Mouse (Mus musculus) midbrain, embryonic 12.5 days (tissue): ENCODE data around the gene Wdr62. TPM values are rescaled to one million over a fixed set of nuclear protein-coding genes. Genes with fewer than 3 reads are reported as not detected.
A peak's percentile ranks its signal among the peaks of the same experiment; 100 is the strongest.

ENCODE experiments used
- ATAC-seq: fragments of 200-750 bp; cut with Nextera tagmentation; 2 replicates; pipeline ENCODE4 v1.8.0; 2017; ENCODE audit warnings: low read depth, moderate TSS enrichment, moderate library complexity; ENCODE audit not compliant: low FRiP score
- H3K27ac ChIP-seq: fragments of 300-500 bp; sonication (generic); replicated peaks from 2 replicates; pipeline ENCODE4 v1.5.1; 2016; ENCODE audit warnings: mild to moderate bottlenecking
- H3K27me3 ChIP-seq: fragments of 300-500 bp; sonication (generic); 2 replicates; pipeline ENCODE4 v1.6.1; 2016; ENCODE audit warnings: mild to moderate bottlenecking
- H3K36me3 ChIP-seq: fragments of 300-500 bp; sonication (generic); 2 replicates; pipeline ENCODE4 v1.6.1; 2016
- H3K4me1 ChIP-seq: fragments of 300-500 bp; sonication (generic); 2 replicates; pipeline ENCODE4 v1.6.1; 2016
- H3K4me2 ChIP-seq: fragments of 300-500 bp; sonication (generic); replicated peaks from 2 replicates; pipeline ENCODE4 v1.6.1; 2016; ENCODE audit warnings: mild to moderate bottlenecking, moderate library complexity
- H3K4me3 ChIP-seq: fragments of 300-500 bp; sonication (generic); 2 replicates; pipeline ENCODE4 v1.5.1; 2016; ENCODE audit warnings: mild to moderate bottlenecking
- H3K9ac ChIP-seq: fragments of 300-500 bp; sonication (generic); replicated peaks from 2 replicates; pipeline ENCODE4 v1.6.1; 2016; ENCODE audit warnings: mild to moderate bottlenecking, moderate library complexity
- H3K9me3 ChIP-seq: fragments of 300-500 bp; sonication (generic); 2 replicates; pipeline ENCODE4 v1.6.1; 2016; ENCODE audit warnings: mild to moderate bottlenecking
- WGBS: fragments of 180-500 bp; shearing (Covaris S2); methylation state at CpG from one replicate; pipeline ENCODE4 v1.1.7; 2016; 5-methylcytosine and 5-hydroxymethylcytosine counted together
- polyA plus RNA-seq: library from polyadenylated mRNA; unstranded; fragments of >200 nt; fragmentation: Nextera tagmentation; extraction: Ambion mirVana; gene quantifications from 2 replicates; pipeline ENCODE4 v1.2.1, GENCODE M21; 2016

Wdr62 gene
- polyA plus RNA-seq, 1 experiment from 2014 or later, result 11.3 TPM

GRCm38 (mm10) chr7:30235091-30235490 lies 45.1 kb downstream of the Wdr62 start:
- Histone ChIP-seq H3K4me3 (no peak overlapping the region), H3K9me3 (no peaks in the 10 kb centered on the region), H3K27ac (no peak overlapping the region), H3K4me1 (peaks cover 17% of the 10 kb centered on the region), H3K36me3 (peaks cover 26% of the 10 kb centered on the region), H3K27me3 (no peaks in the 10 kb centered on the region), H3K9ac (no peak overlapping the region), H3K4me2 (no peak overlapping the region)
- ATAC-seq, result no peak
- 90% methylated on average over 8 of the region's 8 CpGs for WGBS

- 96% methylated on average over 15 of the region's 15 CpGs for WGBS
- H3K9me3 ChIP-seq, result no peaks in the 10 kb centered on the region
- peaks cover 25% of the 10 kb centered on the region for H3K36me3 ChIP-seq
- peaks cover 17% of the 10 kb centered on the region for H3K4me1 ChIP-seq
- H3K27me3 ChIP-seq, result no peaks in the 10 kb centered on the region
- no peak overlapping the region for H3K4me2 ChIP-seq
- no peak for ATAC-seq
- H3K27ac ChIP-seq, result no peak overlapping the region
- H3K4me3 ChIP-seq, result no peak overlapping the region
- no peak overlapping the region for H3K9ac ChIP-seq
Measured at GRCm38 (mm10) chr7:30234276-30234858, 45.9 kb downstream of the Wdr62 start.

DNA sequence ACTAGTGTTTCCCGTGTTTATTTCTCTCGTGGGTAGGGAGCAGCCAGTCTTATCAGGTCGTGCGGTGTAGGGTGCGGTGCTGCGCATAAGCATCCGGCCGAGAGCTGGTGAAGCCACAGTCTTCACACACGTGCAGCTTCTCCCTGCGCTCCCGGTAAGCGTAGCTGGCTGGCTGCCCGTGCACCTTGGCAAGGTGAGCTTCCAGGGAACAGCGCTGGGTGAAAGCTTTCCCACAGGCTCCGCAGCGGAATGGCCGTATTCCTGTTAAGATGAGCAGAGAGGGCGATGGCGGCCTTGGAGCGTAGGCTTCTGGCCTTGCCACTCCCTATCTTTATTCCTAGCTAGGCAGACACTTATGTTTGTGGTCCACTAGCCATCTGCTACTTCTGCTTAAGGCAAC lies 46.8 kb downstream of the Wdr62 start:
- peaks cover 25% of the 10 kb centered on the region for H3K36me3 ChIP-seq
- no peak for ATAC-seq
- 90% methylated on average over 20 of the region's 20 CpGs for WGBS
- H3K4me2 ChIP-seq, result peak overlapping the region; percentile 70
- H3K27ac ChIP-seq, result no peak overlapping the region
- H3K9ac ChIP-seq, result no peak overlapping the region; the same call in 1 of the 2 replicates
- peak overlapping the region; percentile 74; the same call in 1 of the 2 replicates for H3K4me3 ChIP-seq
- H3K27me3 ChIP-seq, result no peaks in the 10 kb centered on the region
- peaks cover 17% of the 10 kb centered on the region for H3K4me1 ChIP-seq
- H3K9me3 ChIP-seq, result no peaks in the 10 kb centered on the region

DNA sequence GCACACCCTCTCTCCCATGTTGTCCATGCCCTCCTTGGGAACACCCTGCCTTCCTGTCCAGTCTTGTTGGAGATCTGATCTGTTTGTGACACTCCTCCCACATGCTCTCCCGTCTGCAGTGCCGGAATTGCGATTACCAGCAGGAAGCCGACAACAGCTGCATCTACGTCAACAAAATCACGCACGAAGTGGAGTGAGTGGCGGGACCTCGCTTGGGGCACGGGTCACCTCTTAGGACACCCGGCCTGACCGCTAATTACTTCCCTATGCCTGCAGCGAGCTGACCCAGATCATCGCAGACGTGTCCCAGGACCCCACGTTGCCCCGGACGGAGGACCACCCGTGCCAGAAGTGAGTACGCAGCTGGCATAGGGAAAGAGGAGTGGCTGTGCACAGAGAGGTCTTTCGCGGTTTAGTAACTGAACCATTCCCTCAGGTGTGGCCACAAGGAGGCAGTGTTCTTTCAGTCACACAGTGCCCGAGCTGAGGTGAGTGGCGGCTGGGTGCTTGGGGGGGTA lies 47.5 kb downstream of the Wdr62 start:
- H3K36me3 ChIP-seq, result peaks cover 32% of the 10 kb centered on the region
- no peaks in the 10 kb centered on the region for H3K9me3 ChIP-seq
- peak overlapping the region; percentile 80 for H3K9ac ChIP-seq
- no peaks in the 10 kb centered on the region for H3K27me3 ChIP-seq
- peak overlapping the region; percentile 70 for H3K4me2 ChIP-seq
- ATAC-seq, result peak; percentile 27
- H3K4me1 ChIP-seq, result peaks cover 17% of the 10 kb centered on the region
- 9% methylated on average over 24 of the region's 24 CpGs for WGBS
- H3K4me3 ChIP-seq, result peak overlapping the region; percentile 74
- peak overlapping the region; percentile 97 for H3K27ac ChIP-seq

DNA sequence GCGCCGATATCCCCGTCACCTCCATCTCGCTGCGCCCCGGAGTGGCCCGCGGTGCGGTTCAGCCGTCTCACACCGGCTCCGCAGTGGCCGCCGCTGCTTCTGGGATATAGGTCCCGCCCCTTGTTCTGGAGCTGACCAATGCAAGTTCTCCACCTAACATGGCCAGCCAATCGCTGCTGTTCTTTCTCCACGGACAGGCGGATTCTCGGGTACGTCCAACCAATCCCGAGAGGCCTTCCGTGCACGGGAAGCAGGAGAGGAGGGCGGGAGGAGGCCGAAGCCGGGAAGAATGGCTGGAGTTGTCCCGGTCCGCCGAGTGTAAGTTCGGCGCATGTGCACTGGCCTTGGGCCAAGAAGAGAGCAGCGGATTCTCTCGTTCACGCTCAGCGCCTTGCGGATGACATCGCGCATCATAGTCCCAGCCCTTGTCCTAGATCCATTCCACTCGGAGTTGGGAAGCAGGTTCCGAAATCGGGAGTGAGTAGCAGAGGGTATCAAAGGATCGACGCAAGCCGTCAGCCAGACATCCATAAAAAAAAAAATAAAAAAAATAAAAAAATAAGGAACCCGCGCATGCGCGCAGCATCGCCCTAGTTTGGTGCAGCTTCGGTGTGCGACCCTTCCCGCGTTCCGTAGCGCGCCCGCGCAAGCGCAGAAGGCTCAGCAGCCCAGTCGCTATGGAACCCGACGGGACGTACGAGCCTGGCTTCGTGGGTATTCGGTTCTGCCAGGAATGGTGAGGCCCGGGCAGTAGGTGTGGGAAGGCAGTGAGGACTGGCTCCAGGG lies 48.4 kb downstream of the Wdr62 start, which contains the start of the genes Polr2i and Tbcb:
Gene Polr2i, plus strand, starts transcription at position 280 of the 786 bp plus-strand sequence.
Gene Tbcb, minus strand, starts transcription at position 604 of the 786 bp plus-strand sequence.
- Histone ChIP-seq H3K9ac (peak within 1 kb of the TSS; percentile 80), H3K4me3 (peak within 1 kb of the TSS; percentile 74), H3K27ac (peak within 1 kb of the TSS; percentile 97), H3K27me3 (no peaks in the 10 kb centered on the region), H3K4me2 (peak within 1 kb of the TSS; percentile 70), H3K4me1 (peaks cover 17% of the 10 kb centered on the region), H3K9me3 (no peaks in the 10 kb centered on the region), H3K36me3 (peaks cover 40% of the 10 kb centered on the region)
- WGBS, result under 1% methylated on average over 67 of the region's 67 CpGs
- peak; percentile 94 for ATAC-seq

DNA sequence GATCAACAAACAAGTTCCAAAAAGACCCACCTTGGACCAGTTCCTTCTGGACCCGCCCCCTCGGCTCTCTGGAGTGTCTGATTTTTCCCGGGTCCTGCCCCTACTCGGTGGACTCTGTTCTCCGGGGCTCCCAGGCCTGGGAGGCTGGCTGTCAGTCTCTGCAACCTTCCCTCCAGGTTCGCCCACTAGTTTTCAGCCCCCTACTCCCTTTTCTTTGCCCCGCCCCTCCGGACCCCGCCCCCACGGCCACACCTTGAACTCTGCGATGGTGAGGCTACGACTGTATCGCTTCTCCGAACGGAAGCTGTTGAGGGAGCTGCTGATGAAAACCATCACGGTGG lies 48.9 kb downstream of the Wdr62 start:
- WGBS, result 0% methylated on average over 16 of the region's 16 CpGs

DNA sequence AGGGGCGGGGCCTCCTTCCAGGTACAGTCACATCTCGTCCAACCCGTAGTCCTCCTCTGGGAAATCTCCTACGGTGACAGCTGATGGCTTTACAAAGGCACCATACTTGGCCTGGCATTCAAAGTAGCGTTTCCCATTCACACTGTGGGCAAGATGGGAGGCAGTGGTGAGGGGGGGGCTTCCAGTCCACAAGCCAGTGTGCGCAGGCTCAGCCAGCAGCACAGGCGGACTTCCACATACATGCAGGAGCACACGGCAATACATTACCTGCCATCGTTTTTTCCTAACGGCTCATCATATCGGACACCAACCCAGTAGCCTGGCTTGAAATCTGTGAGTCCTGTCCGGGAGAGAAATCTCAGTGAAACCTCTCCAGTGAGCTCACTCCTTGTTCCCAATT lies 56.0 kb downstream of the Wdr62 start:
- Histone ChIP-seq H3K4me3 (no peak overlapping the region), H3K4me2 (no peak overlapping the region), H3K27ac (no peak overlapping the region), H3K36me3 (peaks cover 60% of the 10 kb centered on the region), H3K27me3 (no peaks in the 10 kb centered on the region), H3K9ac (no peak overlapping the region), H3K9me3 (0 out of 2 replicates have a peak, but pooled peaks cover 4% of the 10 kb centered on the region), H3K4me1 (peaks cover 8% of the 10 kb centered on the region)
- WGBS, result 97% methylated on average over 12 of the region's 12 CpGs
- no peak for ATAC-seq

More for the DNA sequence above, 48.9 kb downstream of the Wdr62 start:
- peak; percentile 48 for ATAC-seq
- Histone ChIP-seq H3K9ac (peak overlapping the region; percentile 76), H3K27ac (peak overlapping the region; percentile 97), H3K27me3 (no peaks in the 10 kb centered on the region), H3K4me3 (peak overlapping the region; percentile 74), H3K9me3 (no peaks in the 10 kb centered on the region), H3K4me1 (peaks cover 17% of the 10 kb centered on the region), H3K4me2 (peak overlapping the region; percentile 70), H3K36me3 (peaks cover 46% of the 10 kb centered on the region)

DNA sequence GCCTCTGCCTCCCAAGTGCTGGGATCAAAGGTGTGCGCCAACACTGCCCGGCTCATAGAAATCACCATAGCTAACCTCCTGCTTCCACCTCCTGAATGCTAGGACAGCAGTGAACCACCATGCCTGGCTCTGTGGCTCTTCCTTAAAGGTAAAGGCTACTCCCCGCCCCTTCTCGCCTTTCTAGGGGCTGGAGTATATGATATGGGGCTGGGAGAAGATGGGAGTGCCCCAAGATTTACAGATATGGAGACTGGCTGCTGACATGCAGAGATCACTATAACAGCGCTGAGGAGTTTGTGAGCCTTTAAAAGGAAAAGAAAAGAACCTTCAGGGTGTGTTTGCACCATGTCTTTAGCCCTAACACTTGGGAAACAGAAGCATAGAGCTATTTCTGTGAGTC lies 58.0 kb downstream of the Wdr62 start:
- H3K27me3 ChIP-seq, result no peaks in the 10 kb centered on the region
- H3K4me3 ChIP-seq, result no peak overlapping the region
- no peak overlapping the region for H3K27ac ChIP-seq
- H3K9me3 ChIP-seq, result 0 out of 2 replicates have a peak, but pooled peaks cover 4% of the 10 kb centered on the region
- no peak overlapping the region for H3K4me2 ChIP-seq
- no peak for ATAC-seq
- peaks cover 12% of the 10 kb centered on the region for H3K4me1 ChIP-seq
- H3K36me3 ChIP-seq, result peaks cover 48% of the 10 kb centered on the region
- no peak overlapping the region for H3K9ac ChIP-seq
- WGBS, result 95% methylated on average over 5 of the region's 5 CpGs

GRCm38 (mm10) chr7:30221433-30221832 lies 58.8 kb downstream of the Wdr62 start:
- Histone ChIP-seq H3K4me3 (no peak overlapping the region), H3K27me3 (no peaks in the 10 kb centered on the region), H3K27ac (no peak overlapping the region), H3K4me1 (peaks cover 12% of the 10 kb centered on the region), H3K4me2 (no peak overlapping the region), H3K9ac (no peak overlapping the region), H3K9me3 (0 out of 2 replicates have a peak, but pooled peaks cover 4% of the 10 kb centered on the region), H3K36me3 (peaks cover 40% of the 10 kb centered on the region)
- no peak for ATAC-seq
- 80% methylated on average over 3 of the region's 3 CpGs for WGBS

- Histone ChIP-seq H3K27me3 (no peaks in the 10 kb centered on the region), H3K4me3 (peak overlapping the region; percentile 45), H3K4me2 (peak overlapping the region; percentile 86), H3K4me1 (peaks cover 12% of the 10 kb centered on the region), H3K9me3 (0 out of 2 replicates have a peak, but pooled peaks cover 4% of the 10 kb centered on the region), H3K9ac (peak overlapping the region; percentile 62), H3K36me3 (peaks cover 27% of the 10 kb centered on the region), H3K27ac (0 out of 2 replicates have a peak overlapping the region, but pooled peaks have one; percentile 39)
- no peak for ATAC-seq
- WGBS, result 26% methylated on average over 11 of the region's 11 CpGs
Measured at GRCm38 (mm10) chr7:30220008-30220356, 60.2 kb downstream of the Wdr62 start.

DNA sequence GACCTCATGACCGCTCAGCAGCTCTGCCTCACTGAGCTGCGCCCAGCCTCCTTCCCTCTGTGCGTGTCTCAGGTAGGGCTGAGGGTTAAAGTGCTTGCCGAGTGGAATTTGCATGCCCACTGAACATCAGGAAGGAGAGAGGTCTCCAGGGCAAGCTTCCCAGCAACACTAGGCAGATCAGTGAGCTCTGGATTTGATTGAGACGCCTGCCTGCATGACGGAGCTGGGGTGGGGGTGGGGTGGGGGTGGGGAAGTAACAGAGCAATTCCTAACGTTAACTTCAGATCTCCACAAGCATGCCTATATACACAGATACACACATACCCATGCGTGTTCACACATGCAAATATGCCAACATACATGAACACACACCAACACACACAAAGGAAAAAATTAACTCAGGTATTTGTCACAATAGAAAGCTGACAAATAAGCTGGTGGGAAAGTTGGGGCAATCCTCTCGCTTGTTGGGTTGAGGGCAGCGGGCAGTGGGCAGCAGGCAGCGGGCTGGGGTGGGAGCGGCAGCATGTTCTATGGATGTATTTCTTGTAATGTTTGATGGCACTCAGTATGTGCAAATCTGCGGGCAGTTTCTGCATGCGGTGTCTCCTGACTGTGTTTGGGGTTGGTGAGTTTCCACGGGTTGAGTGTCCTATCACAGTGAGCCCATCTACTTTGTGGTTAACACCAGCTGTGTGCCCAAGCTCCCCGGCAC lies 60.8 kb downstream of the Wdr62 start:
- Histone ChIP-seq H3K36me3 (peaks cover 22% of the 10 kb centered on the region), H3K9ac (peak overlapping the region; percentile 62), H3K4me1 (peaks cover 12% of the 10 kb centered on the region), H3K27ac (peak overlapping the region; percentile 39), H3K4me2 (peak overlapping the region; percentile 86), H3K27me3 (no peaks in the 10 kb centered on the region), H3K4me3 (peak overlapping the region; percentile 45), H3K9me3 (0 out of 2 replicates have a peak, but pooled peaks cover 4% of the 10 kb centered on the region)
- WGBS, result 6% methylated on average over 16 of the region's 16 CpGs
- ATAC-seq, result peak; percentile 64
